Mouse (Mus musculus) left cerebral cortex, adult 18-20 months (tissue): Measurements from ENCODE around the gene Olfr690. TPM values are rescaled to one million over a fixed set of nuclear protein-coding genes. Genes with fewer than 3 reads are reported as not detected.
"Not testable (repeated sequence)": the region's sequence is repeated elsewhere in the genome, so short reads cannot be mapped to it uniquely, and the experiment has no call there.

Experiments
- DNase-seq, 2 experiments: peaks; one replicate each; pipeline ENCODE4 v3.0.0; 2021 to 2022; ENCODE audit warnings: low spot score in 2 of 2, mixed read lengths in 1 of 2
- long read RNA-seq, 2 experiments: library from polyadenylated mRNA; stranded (forward); transcript quantifications; one replicate each; pipeline ENCODE4 v2.0.0; 2021
- total RNA-seq, 2 experiments: library from RNA; stranded (reverse); gene quantifications; 2 replicates each; pipeline ENCODE4 v1.2.3; 2021

Gene Olfr690
- 1 to 10 TPM in 1 of 2 experiments, under 1 TPM in 1; 0.98 to 1.3 TPM for total RNA-seq
- long read RNA-seq, experiment 1: 0 reads
- long read RNA-seq, experiment 2: 0 reads

DNA sequence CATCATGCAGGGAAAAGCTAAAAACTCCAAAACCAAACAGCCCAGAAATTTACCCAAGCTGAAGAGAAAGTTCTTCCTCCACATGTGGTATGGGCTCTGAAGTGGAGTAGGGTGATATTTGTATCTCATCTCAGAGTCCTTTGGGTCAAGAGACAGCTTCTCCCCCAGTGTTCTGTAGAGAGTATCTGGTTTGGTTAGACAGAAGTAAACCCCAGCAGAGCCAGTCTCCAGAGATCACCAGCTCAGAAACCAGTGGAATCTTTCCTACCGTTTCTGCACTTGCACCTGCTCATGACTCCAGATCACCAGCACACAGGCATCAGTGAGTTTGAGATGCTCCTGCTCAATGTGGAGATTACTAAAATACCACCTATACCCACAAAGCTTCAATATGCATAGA lies at the start of gene Olfr690:
Gene Olfr690, minus strand, starts transcription at position 101 of the 400 bp plus-strand sequence.
- no peak for DNase-seq

DNA sequence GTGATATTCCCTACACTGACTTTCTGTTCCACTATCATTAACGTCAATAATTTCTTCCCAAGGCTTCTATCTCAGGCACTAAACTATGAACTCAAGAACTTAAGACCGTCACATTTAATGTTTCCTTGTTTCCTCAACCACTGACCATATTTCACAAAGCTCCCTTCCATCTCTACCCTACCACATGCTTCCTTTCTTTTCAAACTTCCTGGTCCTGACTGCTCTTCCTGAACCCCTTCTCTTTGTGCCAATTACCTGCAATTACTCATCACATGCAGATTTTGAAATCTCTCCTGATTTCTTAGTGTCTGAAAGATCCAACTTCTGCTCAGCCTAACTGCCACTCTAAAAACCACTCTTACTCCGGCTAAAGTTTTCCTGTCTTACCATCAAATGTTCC lies 46.4 kb upstream of the Olfr690 start:
- DNase-seq: no peak

DNA sequence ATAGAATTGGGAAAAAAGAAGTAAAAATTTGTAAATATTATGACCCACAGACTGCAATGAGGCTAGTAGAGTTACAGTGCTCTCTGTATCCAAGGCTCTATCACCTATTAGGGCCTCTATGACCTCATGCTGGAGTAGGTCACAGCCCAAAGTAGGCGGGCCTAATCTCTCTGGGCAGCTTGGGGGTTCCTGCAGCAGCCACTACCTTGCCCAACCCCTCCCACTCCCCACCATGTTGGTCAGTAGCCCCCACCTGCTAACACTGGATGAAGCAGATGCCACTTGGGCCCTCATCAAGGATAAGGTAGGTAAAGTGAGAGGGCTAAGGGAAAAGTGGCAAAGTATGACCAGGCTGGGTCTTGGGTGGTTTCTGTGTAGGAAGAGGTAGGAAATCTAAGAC lies 41.0 kb upstream of the Olfr690 start, which contains the start of gene Gm5901:
Gene Gm5901, plus strand, starts transcription at position 173 of the 400 bp plus-strand sequence.
- DNase-seq: no peak

DNA sequence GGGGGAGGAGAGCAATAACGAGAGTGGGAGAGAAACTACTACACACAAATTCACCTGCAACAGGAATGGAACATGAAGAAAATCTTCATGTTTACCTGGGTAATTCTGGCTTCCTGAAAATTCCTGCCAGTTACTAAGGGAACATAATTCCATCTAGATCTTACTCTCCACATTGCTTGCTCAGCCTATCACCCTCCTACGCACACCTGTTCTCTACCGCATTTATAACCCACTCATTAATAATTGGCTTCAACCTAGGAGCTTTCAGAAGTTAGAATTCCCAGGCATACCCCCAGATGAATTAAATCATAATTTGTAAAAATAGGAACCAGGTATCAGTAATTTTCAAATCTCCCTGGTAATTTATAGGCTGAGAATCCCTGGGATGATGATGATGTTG lies 40.1 kb upstream of the Olfr690 start:
- no peak for DNase-seq

DNA sequence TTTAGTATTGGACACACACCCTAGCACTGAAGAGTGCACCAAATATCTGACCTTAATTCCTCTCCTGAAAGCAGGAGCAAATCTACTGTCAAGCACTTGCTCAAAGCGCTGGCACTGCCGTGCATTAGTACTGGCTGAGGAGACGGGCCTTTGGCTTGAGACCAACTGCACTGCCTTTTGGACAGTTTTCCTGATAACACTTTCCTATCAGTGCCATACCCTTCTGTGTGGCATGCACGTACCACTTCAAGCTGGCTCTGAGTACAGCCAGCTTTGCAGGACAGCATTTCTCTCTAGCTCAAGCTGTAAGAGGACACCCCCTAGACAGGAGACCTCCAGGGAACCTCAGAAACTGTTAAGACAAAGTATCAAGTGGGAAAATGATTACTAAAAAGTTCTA lies 39.6 kb upstream of the Olfr690 start:
- no peak for DNase-seq

DNA sequence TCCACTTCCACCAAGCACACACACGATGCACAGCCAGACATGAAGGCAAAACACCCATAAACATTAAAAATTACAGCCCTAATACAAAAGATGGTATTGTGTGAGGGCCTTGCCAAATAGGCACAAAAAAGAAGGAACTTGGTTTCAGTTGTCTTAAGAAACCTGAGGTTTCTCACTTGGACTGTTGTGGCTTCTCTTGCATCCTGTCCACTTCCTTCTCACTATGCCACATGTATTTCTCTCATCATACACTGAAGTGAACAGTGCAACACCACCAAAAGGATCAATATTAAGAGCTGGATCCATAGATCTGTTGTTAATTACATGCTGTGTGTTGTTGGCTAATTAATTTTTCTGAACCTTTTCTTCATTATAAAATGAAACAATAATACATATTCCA lies 39.0 kb upstream of the Olfr690 start:
- no peak for DNase-seq

DNA sequence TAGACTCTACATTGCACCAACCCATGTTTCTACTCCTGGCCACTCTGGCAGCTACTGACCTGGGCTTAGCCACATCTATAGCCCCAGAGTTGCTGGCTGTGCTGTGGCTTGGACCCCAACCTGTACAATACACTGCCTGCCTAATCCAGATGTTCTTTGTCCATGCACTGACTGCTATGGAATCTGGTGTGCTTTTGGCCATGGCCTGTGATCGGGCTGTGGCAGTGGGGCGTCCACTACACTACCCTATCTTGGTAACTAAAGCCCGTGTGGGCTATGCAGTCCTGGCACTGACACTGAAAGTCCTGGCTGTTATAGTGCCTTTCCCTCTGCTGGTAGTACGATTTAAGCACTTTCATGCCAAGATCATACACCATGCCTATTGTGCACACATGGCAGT lies 34.6 kb upstream of the Olfr690 start:
- no peak for DNase-seq

DNA sequence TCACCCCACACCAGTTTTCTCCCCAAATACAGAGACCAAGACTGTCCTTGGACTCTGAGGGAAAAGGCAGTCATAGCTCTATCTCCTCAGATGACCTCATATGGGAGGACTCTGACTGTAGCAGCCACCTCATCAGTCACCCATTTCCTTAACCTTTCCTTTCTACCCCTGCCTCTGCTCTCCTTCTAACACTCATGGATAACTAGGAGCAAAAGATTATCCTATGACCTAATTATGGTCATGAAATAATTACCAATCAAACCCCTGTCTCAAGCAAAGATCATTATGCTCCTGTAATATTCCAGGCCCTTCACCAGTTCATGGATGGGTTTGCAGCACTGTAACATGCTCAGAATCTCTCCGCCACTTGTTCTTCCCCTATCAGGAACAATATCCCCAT lies 34.0 kb upstream of the Olfr690 start, which contains the start of gene Olfr692:
Gene Olfr692, plus strand, starts transcription at position 301 of the 400 bp plus-strand sequence.
- no peak for DNase-seq

DNA sequence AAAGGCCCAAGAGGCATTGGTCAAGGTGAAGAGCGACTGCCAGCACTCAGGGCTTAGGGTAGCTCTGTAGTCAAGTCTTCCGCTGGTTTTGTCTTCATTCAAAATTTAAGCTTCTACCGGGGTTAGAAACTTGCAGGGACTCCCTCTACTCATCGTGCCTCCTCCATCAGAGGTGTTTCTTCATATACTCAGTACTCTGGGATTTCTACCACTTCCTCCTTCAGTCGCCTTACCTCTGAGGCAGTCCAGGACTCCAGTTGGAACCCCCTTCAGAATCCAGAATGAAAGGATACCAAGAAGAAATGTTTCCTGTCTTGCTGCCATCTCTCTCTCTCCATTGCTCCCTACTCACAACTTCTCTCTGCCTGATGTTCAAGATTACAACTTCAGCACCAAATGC lies 33.4 kb upstream of the Olfr690 start:
- no peak for DNase-seq

DNA sequence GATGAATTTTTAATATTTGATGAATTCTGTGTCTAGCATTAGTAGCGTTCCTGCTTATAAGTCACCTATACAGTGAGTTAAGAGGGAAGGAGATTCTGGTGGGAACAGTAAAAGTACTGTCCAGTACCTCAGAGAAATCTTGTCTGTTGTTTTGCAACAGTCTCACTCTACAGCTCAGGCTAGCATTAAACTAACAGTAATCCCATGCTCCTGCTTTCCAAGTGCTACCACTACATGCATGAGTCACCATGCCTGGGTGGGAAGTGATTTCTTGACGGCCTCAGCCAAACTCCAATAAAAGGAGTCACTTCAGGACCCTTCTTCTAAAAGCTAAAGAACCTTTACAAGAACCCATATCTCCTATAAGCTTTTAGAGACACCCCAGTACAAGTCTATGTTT lies 27.8 kb upstream of the Olfr690 start:
- DNase-seq: no peak

DNA sequence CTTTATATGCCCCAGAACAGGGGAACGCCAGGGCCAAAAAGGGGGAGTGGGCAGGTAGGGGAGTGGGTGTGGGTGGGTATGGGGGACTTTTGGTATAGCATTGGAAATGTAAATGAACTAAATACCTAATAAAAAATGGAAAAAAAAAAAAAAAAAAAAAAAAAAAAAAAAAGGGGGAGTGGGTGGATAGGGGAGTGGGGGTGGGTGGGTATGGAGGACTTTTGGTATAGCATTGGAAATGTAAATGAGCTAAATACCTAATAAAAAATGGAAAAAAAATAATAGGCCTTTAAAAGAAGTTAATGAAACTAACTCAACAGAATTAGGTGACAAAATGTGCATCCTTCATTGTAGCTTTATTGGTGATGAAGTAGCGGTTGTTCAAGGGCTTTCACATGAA lies 22.6 kb upstream of the Olfr690 start:
- DNase-seq: not testable (repeated sequence)

DNA sequence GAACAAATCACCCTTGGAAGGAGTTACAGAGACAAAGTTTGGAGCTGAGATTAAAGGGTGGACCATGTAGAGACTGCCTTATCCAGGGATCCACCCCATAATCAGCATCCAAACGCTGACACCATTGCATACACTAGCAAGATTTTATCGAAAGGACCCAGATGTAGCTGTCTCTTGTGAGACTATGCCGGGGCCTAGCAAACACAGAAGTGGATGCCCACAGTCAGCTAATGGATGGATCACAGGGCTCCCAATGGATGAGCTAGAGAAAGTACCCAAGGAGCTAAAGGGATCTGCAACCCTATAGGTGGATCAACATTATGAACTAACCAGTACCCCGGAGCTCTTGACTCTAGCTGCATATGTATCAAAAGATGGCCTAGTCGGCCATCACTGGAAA lies 22.2 kb upstream of the Olfr690 start:
- DNase-seq: not testable (repeated sequence)

DNA sequence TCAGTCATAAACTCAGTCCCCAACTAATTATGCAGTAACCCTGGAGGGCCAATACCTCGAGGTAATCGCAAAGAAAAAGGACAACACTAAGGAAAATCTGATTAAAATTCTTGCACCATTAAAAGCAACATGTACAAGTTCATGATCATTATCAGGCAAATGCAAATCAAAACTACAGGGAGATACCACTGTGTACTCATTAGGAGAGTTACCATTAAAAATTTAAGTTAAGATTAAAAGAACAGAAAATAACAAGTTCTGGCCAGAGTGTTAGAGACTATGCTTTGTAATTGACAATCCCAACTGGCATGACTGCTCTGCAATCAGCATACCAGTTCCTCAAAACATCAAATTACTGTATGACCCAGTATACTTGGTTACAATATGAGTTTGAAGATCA lies 8.8 kb upstream of the Olfr690 start:
- no peak for DNase-seq

DNA sequence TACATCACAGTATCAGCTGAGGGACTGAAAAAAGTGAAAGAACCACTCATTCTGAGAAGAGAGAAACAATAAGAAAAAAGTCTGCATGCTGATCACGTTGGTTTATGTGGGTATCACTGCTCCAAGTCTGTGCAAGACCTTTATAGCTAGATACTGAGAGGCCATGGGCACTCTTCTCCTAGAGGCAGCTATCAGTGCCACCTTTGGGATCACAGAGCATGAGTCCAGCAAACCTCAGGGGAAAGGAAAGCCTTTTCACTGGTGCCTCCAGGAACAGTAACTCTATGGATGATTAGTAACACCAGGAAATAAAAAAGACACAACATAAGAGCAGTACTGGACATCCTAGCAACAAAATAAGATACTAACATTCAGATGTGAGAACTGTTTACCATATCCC lies 8.3 kb upstream of the Olfr690 start, which contains the start of gene Olfr691:
Gene Olfr691, minus strand, starts transcription at position 101 of the 400 bp plus-strand sequence.
- no peak for DNase-seq

DNA sequence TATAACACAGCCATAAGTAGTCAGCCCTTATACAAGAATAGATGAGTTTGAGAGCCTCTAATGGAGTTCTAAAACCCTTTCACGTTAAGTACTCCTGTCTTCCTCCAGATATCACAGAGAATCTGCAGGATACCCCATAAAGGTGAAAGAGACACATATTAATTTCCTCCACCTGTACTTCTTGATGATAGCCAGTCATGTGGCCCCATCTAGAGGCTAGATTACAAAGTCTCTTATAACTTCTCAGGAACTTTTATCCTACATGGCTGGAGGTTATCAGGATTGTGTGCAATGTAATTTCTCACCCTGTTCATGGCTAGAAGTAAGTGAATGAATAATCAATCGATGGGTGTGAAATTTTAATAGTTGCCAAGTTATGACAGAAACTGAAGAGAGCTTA lies 8.6 kb downstream of the Olfr690 start:
- DNase-seq: no peak

DNA sequence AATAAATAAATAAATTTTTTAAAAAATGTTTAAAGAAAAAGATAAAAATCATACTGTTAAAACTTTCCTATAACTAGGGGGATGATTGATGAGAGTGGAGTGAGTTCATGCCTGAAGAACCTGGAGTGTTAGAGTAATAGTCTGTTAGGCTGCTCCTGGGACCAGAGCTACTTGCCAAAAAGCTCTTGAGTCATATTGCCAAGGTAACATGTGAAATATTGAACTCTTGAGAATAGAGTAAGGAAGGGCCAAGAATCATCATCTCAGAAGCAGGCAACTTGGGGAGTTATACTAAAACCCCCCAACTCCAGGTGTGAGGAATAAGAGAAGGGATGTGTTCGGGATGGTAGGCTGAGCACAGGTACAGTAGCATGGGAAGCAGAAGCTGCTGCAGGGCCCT lies 23.0 kb downstream of the Olfr690 start, which contains the start of gene Olfr689:
Gene Olfr689, plus strand, starts transcription at position 301 of the 400 bp plus-strand sequence.
- DNase-seq: no peak

DNA sequence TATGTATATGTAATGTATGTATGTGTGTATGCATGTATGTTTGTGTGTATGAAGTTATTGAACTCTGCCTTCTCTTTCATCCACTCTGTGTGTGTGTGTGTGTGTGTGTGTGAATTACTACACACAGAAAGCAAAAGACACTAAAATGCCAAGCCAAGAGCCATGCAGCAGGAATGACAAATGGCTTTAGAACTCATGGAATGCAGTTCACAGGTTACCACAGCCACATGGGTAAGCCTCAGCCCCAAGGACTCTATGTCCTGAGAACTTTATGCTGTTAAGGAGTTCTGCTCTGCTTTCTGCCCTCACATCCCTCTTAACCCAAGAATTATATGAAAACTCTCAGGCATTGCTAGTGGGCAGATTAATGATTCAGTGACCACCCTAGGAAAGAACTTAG lies 43.9 kb downstream of the Olfr690 start:
- no peak for DNase-seq

DNA sequence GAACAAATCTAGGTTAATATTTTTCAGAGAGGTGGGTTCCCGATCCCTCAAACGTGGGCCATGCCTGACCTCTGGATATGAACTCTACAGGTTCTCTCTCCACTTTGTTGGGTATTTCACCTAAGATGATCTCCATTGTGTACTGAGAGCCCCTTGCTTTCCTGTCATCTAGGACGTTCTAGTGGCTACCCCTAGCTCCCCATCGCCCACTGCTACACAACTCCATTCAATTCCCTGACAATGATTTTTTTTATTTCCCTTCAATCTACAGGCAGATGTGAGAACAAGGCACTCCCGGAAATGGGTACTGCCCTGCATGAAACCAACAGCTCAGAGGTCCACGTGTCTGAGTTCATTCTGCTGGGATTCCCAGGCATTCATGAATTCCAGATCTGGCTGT lies 46.1 kb downstream of the Olfr690 start, which contains the start of gene Olfr688:
Gene Olfr688, plus strand, starts transcription at position 301 of the 400 bp plus-strand sequence.
- no peak for DNase-seq

Other genes starting within 250 kb of the Olfr690 start
- gene Olfr680-ps1, start 241.3 kb downstream of the Olfr690 start, total RNA-seq: not detected
- gene Olfr681, start 217.3 kb downstream of the Olfr690 start, total RNA-seq: not detected
- not detected for gene Olfr683, start 187.1 kb downstream of the Olfr690 start, total RNA-seq
- not detected for gene Olfr684, start 170.5 kb downstream of the Olfr690 start, total RNA-seq
- gene Olfr685, start 148.1 kb downstream of the Olfr690 start, total RNA-seq: not detected
- gene Olfr686, start 126.6 kb downstream of the Olfr690 start, total RNA-seq: not detected
- not detected for gene Olfr688, start 46.0 kb downstream of the Olfr690 start, total RNA-seq
- not detected for gene Olfr689, start 22.9 kb downstream of the Olfr690 start, total RNA-seq
- under 1 TPM; 0.56 to 0.98 TPM for gene Olfr691, start 8.2 kb upstream of the Olfr690 start, total RNA-seq
- not detected for gene Olfr692, start 34.1 kb upstream of the Olfr690 start, total RNA-seq
- not detected for gene Gm5901, start 40.9 kb upstream of the Olfr690 start, total RNA-seq
- 10 to 100 TPM; 70.5 to 72.2 TPM for gene Fam160a2, start 66.0 kb upstream of the Olfr690 start, total RNA-seq
- 1 to 10 TPM; 1.1 to 1.2 TPM for gene Cnga4, start 70.5 kb upstream of the Olfr690 start, total RNA-seq
- gene Cckbr, start 91.6 kb upstream of the Olfr690 start, total RNA-seq: 10 to 100 TPM; 68.3 to 74.4 TPM
- 10 to 100 TPM; 17.9 to 19.8 TPM for gene Cavin3, start 148.2 kb upstream of the Olfr690 start, total RNA-seq
- gene Smpd1, start 220.3 kb upstream of the Olfr690 start, total RNA-seq: 100 to 1,000 TPM in 1 of 2 experiments, 10 to 100 TPM in 1; 99.9 to 111 TPM
- gene Apbb1, start 247.5 kb upstream of the Olfr690 start, total RNA-seq: 100 to 1,000 TPM; 469 to 485 TPM